Mouse (Mus musculus) lung, adult 2 months (tissue): ENCODE data around the gene Htr5a. TPM values are rescaled to one million over a fixed set of nuclear protein-coding genes. Genes with fewer than 3 reads are reported as not detected.
A peak's percentile ranks its signal among the peaks of the same experiment; 100 is the strongest.

ENCODE experiments used
- DNase-seq: peaks from one replicate; pipeline ENCODE4 v3.0.0; 2022
- H3K4me1 ChIP-seq: fragments of 200-500 bp; 2 replicates; pipeline ENCODE4 v1.6.1; 2011; ENCODE audit warnings: low read length; ENCODE audit not compliant: control insufficient read depth, insufficient read depth
- H3K4me3 ChIP-seq: fragments of 200-500 bp; replicated peaks from 2 replicates; pipeline ENCODE3; 2011; ENCODE audit warnings: low read depth, mild to moderate bottlenecking, control low read depth, low read length; ENCODE audit errors: extremely low read depth
- CTCF ChIP-seq: fragments of 200-500 bp; IDR thresholded peaks from 2 replicates; pipeline ENCODE4 v1.5.1; 2011; ENCODE audit warnings: mild to moderate bottlenecking, low read length, control low read depth; ENCODE audit not compliant: insufficient read depth
- POLR2A ChIP-seq: fragments of 200-500 bp; IDR thresholded peaks from 2 replicates; pipeline ENCODE4 v1.6.1; 2011; ENCODE audit warnings: low read depth, mild to moderate bottlenecking, control low read depth, low read length, borderline replicate concordance; ENCODE audit errors: extremely low read depth
- WGBS: fragments of 180-500 bp; shearing (Covaris S2); methylation state at CpG from one replicate; pipeline ENCODE4 v1.1.7; 2018; 5-methylcytosine and 5-hydroxymethylcytosine counted together
- polyA plus RNA-seq: library from polyadenylated mRNA; depleted of rRNA; stranded (reverse); fragments of >200 nt; gene quantifications from 2 replicates; pipeline ENCODE4 v1.2.3, GENCODE M21; 2012

Htr5a gene
- polyA plus RNA-seq, 1 experiment = not detected

DNA sequence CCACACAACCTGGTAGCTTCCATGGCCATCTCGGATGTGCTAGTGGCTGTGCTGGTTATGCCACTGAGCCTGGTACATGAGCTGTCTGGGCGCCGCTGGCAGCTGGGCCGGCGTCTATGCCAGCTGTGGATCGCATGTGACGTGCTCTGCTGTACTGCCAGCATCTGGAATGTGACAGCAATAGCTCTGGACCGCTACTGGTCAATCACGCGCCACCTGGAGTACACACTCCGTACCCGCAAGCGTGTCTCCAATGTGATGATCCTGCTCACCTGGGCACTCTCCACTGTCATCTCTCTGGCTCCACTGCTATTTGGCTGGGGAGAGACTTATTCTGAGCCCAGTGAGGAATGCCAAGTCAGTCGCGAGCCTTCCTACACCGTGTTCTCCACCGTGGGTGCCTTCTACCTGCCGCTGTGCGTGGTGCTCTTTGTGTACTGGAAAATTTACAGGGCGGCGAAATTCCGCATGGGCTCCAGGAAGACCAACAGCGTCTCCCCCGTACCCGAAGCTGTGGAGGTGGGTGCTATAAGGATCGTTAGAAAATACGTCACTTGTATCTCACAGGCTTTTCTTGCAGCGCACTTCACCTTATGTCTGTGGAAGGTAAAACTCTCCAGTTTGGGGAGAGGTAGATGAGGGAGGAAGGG is 847 bp downstream of the Htr5a start:
- TF ChIP-seq POLR2A = no peak
- TF ChIP-seq CTCF = no peak
- 65% methylated on average over 28 of the region's 28 CpGs for WGBS
- DNase-seq = no peak
- no peak overlapping the region for H3K4me3 ChIP-seq
- no peaks in the 10 kb centered on the region for H3K4me1 ChIP-seq

- TF ChIP-seq POLR2A (no peak), CTCF (no peak)
- H3K4me3 ChIP-seq = no peak overlapping the region
- DNase-seq = no peak
- H3K4me1 ChIP-seq = no peaks in the 10 kb centered on the region
- 55% methylated on average over 5 of the region's 5 CpGs for WGBS
Measured at GRCm38 (mm10) chr5:27846979-27847378, 5.0 kb downstream of the Htr5a start.

DNA sequence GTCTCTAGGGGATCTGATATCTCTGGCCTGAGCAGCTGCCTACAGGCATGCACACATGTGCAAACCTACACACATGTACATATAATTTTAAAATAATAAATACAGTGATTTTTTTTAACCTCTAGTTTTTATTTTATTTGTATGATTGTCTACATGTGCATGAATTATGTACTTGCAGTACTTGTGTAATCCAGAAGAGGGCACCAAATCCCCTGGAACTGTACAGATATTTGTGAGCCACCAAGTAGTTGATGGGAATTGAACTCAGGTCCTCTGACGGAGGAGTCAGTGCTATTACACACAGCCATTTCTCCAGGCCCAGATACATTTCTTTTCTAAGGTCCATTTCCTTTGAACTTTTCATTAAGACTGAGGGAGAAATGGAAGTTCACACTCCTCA is 12.3 kb downstream of the Htr5a start:
- Histone ChIP-seq H3K4me1 (no peaks in the 10 kb centered on the region), H3K4me3 (no peak overlapping the region)
- WGBS = 70% methylated on average over 1 of the region's 1 CpGs
- DNase-seq = no peak
- TF ChIP-seq CTCF (0 out of 2 replicates have a peak, but pooled peaks have one; percentile 6), POLR2A (no peak)

DNA sequence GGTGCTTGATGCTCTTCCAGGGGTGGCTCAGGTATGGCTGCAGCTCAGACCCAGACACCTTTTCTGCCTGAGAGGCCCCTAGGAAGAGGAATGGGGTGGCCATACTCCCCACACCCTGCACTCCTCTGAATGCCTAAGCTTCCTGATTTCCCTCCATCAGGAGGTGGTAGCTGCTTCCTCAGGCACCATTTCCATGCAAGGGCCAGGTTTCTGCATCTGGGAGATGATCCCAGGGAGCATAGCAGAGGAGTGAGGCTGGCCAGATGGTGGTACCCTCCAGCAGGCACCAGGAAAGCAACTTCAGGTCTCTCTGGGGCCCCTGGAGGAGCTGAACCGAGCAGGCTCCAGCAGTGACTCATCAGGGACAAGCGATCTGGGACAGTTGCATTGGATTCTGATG is 13.8 kb downstream of the Htr5a start:
- H3K4me3 ChIP-seq = no peak overlapping the region
- no peaks in the 10 kb centered on the region for H3K4me1 ChIP-seq
- TF ChIP-seq POLR2A = no peak
- no peak for TF ChIP-seq CTCF
- whole genome bisulfite sequencing = 56% methylated on average over 2 of the region's 2 CpGs
- DNase-seq = no peak

- DNase-seq = no peak
Measured at GRCm38 (mm10) chr5:27873240-27874082, 31.5 kb downstream of the Htr5a start.

GRCm38 (mm10) chr5:27874211-27874610 is 32.3 kb downstream of the Htr5a start:
- no peak for DNase-seq
- Histone ChIP-seq H3K4me3 (no peak overlapping the region), H3K4me1 (no peaks in the 10 kb centered on the region)
- WGBS = 75% methylated on average over 5 of the region's 5 CpGs
- TF ChIP-seq POLR2A (no peak), CTCF (no peak)

More at GRCm38 (mm10) chr5:27873240-27874082, 31.5 kb downstream of the Htr5a start:
- 53% methylated on average over 8 of the region's 8 CpGs for WGBS
- Histone ChIP-seq H3K4me3 (no peak overlapping the region), H3K4me1 (no peaks in the 10 kb centered on the region)
- TF ChIP-seq CTCF = no peak
- TF ChIP-seq POLR2A = no peak

GRCm38 (mm10) chr5:27875341-27876105 is 33.6 kb downstream of the Htr5a start:
- no peaks in the 10 kb centered on the region for H3K4me1 ChIP-seq
- WGBS = 60% methylated on average over 4 of the region's 4 CpGs

DNA sequence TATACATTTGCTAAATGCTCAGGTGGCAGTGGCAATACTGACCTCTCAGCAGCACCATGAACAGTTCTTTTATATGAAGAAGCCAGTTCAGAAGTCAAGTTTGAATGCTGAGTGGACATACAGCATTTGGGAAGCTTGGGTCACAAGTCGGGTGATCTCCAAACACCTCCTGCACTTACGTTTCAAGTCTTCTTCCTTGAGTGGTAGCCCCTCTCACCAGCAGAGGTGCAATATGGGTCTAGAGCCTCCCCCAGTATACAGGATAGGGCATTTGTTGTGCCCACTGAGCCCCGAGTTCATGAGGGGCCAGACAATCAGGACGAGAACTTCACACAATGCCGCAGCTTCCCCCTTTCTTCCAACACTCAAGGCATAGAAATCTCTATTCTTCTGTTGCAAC is 36.4 kb downstream of the Htr5a start:
- 76% methylated on average over 5 of the region's 5 CpGs for WGBS
- DNase-seq = no peak
- Histone ChIP-seq H3K4me1 (no peaks in the 10 kb centered on the region), H3K4me3 (no peak overlapping the region)
- TF ChIP-seq POLR2A (no peak), CTCF (no peak)

More at GRCm38 (mm10) chr5:27875341-27876105, 33.6 kb downstream of the Htr5a start:
- TF ChIP-seq POLR2A (no peak), CTCF (no peak)
- no peak overlapping the region for H3K4me3 ChIP-seq
- DNase-seq = no peak

DNA sequence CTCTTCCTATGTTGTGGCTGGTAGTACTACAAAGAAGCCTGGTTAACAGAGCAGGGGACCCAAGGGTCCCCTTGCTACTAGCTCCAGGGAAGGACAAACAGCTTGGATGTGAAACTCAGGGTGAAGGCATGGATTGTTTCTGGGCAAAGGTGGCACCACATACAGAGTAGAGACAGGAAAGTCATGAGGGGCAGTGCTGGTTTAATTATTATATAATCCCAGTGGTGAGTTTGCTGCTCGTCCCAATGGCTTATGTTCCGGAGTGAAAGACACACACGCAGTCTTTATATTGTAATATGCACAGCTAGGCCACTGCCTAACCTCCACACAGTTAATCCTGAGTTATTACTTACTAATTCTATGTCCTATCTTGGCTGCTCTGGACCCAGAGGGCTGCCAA is 37.8 kb downstream of the Htr5a start:
- DNase-seq = no peak
- no peak overlapping the region for H3K4me3 ChIP-seq
- WGBS = 87% methylated on average over 3 of the region's 3 CpGs
- TF ChIP-seq CTCF (no peak), POLR2A (no peak)
- no peaks in the 10 kb centered on the region for H3K4me1 ChIP-seq
